Mouse (Mus musculus): ENCODE data around the gene Eprs. TPM values are rescaled to one million over a fixed set of nuclear protein-coding genes. Genes with fewer than 3 reads are reported as not detected.

The Eprs gene
- polyA plus RNA-seq, 1 experiment = 5.0 TPM

DNA sequence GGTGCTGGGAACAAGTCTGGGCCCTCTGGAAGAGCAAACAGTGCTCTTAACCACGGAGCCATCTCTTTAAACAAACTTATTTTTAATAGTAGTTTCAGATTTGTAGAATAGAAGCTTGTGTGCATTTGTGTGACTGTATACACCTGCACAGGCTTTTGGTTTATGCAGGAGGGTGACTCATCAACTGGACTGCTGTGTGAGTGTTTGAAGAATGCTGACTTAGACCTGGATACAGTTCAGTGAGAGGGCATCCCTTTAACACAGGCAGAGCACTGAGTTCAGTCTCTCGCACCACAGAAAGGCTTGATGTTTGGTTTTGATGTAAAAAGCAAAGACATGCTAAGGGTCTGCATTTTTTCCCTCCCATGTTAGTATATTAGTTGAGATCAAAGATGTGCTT lies 14.6 kb downstream of the Eprs start:
- no peaks in the 10 kb centered on the region for H3K4me1 ChIP-seq (ENCODE audit: control insufficient read depth, insufficient read depth, insufficient read length)
- TF ChIP-seq CTCF (IDR thresholded peaks at IDR 0.05; ENCODE audit: extremely low read depth, insufficient read depth, insufficient read length, insufficient replicate concordance) (no peak), POLR2A (IDR thresholded peaks at IDR 0.05; ENCODE audit: low read depth, low read length) (no peak)

GRCm38 (mm10) chr1:185401615-185402014 lies 38.8 kb downstream of the Eprs start:
- TF ChIP-seq CTCF (IDR thresholded peaks at IDR 0.05; ENCODE audit: extremely low read depth, insufficient read depth, insufficient read length, insufficient replicate concordance) (no peak), POLR2A (IDR thresholded peaks at IDR 0.05; ENCODE audit: low read depth, low read length) (no peak)
- no peak for DNase-seq (ENCODE audit: low read depth in 1 of 2, low spot score in 2 of 2)

More for the DNA sequence above, 14.6 kb downstream of the Eprs start:
- no peak for DNase-seq (ENCODE audit: low read depth in 1 of 2, low spot score in 2 of 2)
- H3K27me3 ChIP-seq (ENCODE audit: control insufficient read depth, insufficient read depth, low read length) = no peaks in the 10 kb centered on the region
- H3K36me3 ChIP-seq (ENCODE audit: control insufficient read depth, insufficient read depth, low read length) = peaks cover 41% of the 10 kb centered on the region
- no peak overlapping the region for H3K4me3 ChIP-seq (ENCODE audit: extremely low read depth, insufficient read depth, insufficient read length)
- no peak overlapping the region for H3K27ac ChIP-seq (ENCODE audit: insufficient read depth, low read length)
- 90% methylated on average over 2 of the region's 2 CpGs for WGBS

DNA sequence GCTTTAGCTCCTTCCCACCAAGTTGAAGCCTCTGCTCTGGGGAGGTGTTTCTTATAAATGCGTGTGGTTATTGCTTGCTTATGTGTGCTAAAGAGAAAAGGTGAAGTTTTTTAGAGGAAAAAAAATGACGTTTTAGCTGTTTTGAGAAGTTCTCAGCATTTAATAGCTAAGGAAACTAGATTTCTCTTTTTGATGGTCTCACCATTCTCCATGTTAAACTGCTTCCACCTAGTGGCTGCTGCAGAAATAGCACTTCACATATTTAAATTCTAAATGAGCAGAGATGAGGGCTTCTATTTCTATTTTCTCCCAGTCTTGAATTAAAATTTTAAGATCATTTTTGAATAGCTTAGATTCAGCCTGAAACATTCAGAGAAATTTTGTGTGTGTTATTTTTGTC lies 41.2 kb downstream of the Eprs start:
- H3K27me3 ChIP-seq (ENCODE audit: control insufficient read depth, insufficient read depth, low read length) = no peaks in the 10 kb centered on the region
- H3K4me3 ChIP-seq (ENCODE audit: extremely low read depth, insufficient read depth, insufficient read length) = no peak overlapping the region
- no peak for TF ChIP-seq POLR2A (IDR thresholded peaks at IDR 0.05; ENCODE audit: low read depth, low read length)
- TF ChIP-seq CTCF (IDR thresholded peaks at IDR 0.05; ENCODE audit: extremely low read depth, insufficient read depth, insufficient read length, insufficient replicate concordance) = no peak
- H3K27ac ChIP-seq (ENCODE audit: insufficient read depth, low read length) = no peak overlapping the region
- peak in 1 of 2 experiments; percentile 18 for DNase-seq (ENCODE audit: low read depth in 1 of 2, low spot score in 2 of 2)
- 30% methylated on average over 2 of the region's 2 CpGs for WGBS
- H3K4me1 ChIP-seq (ENCODE audit: control insufficient read depth, insufficient read depth, insufficient read length) = no peaks in the 10 kb centered on the region
- peaks cover 40% of the 10 kb centered on the region for H3K36me3 ChIP-seq (ENCODE audit: control insufficient read depth, insufficient read depth, low read length)

More at GRCm38 (mm10) chr1:185401615-185402014, 38.8 kb downstream of the Eprs start:
- Histone ChIP-seq H3K4me1 (ENCODE audit: control insufficient read depth, insufficient read depth, insufficient read length) (no peaks in the 10 kb centered on the region), H3K36me3 (ENCODE audit: control insufficient read depth, insufficient read depth, low read length) (peaks cover 34% of the 10 kb centered on the region), H3K27ac (ENCODE audit: insufficient read depth, low read length) (no peak overlapping the region), H3K4me3 (ENCODE audit: extremely low read depth, insufficient read depth, insufficient read length) (no peak overlapping the region), H3K27me3 (ENCODE audit: control insufficient read depth, insufficient read depth, low read length) (no peaks in the 10 kb centered on the region)
- 96% methylated on average over 5 of the region's 5 CpGs for WGBS

DNA sequence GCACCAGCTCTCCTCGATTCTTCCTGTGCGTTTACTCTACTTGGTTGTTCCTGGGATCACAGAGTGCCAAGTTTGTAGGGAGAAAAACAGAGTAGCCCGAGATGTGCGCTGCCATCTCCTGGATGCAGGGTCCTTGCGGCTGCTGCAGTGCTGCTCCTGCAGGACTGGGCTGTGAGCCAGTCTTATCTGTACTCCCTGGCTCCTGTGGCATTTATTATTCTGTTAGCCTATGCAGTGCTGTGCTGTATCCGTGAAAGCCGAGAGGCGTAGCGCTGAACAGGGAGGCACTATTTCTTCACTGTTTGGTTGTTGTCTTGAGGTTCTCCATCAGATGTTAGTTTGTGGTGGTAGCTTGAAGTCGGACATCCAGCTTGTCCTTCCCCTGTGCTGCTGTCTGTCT lies 43.1 kb downstream of the Eprs start:
- TF ChIP-seq POLR2A (IDR thresholded peaks at IDR 0.05; ENCODE audit: low read depth, low read length) = no peak
- TF ChIP-seq CTCF (IDR thresholded peaks at IDR 0.05; ENCODE audit: extremely low read depth, insufficient read depth, insufficient read length, insufficient replicate concordance) = no peak
- Histone ChIP-seq H3K36me3 (ENCODE audit: control insufficient read depth, insufficient read depth, low read length) (peaks cover 37% of the 10 kb centered on the region), H3K27ac (ENCODE audit: insufficient read depth, low read length) (no peak overlapping the region), H3K4me3 (ENCODE audit: extremely low read depth, insufficient read depth, insufficient read length) (no peak overlapping the region), H3K27me3 (ENCODE audit: control insufficient read depth, insufficient read depth, low read length) (no peaks in the 10 kb centered on the region), H3K4me1 (ENCODE audit: control insufficient read depth, insufficient read depth, insufficient read length) (no peaks in the 10 kb centered on the region)
- 95% methylated on average over 10 of the region's 10 CpGs for WGBS
- DNase-seq (ENCODE audit: low read depth in 1 of 2, low spot score in 2 of 2) = no peak

DNA sequence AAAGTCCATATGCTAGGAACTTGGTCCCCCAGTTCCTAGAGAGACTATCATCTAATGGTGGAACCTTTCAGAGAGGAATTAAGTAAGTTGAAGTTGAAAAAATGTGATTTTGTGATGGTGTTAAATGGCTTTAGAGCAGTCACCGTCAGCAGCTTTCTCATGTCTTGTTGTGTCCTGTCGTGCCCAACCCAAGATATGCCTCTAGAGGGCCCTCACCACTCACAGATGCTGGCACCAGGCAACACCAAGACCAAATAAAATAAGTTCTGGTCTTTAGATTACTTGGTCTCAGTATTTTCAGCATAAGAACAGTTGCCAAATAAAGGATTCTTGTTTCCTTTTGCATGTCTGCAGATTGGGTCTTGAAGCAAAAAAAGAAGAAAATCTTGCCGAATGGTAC lies 47.0 kb downstream of the Eprs start:
- Histone ChIP-seq H3K4me3 (ENCODE audit: extremely low read depth, insufficient read depth, insufficient read length) (no peak overlapping the region), H3K27me3 (ENCODE audit: control insufficient read depth, insufficient read depth, low read length) (no peaks in the 10 kb centered on the region), H3K4me1 (ENCODE audit: control insufficient read depth, insufficient read depth, insufficient read length) (no peaks in the 10 kb centered on the region), H3K36me3 (ENCODE audit: control insufficient read depth, insufficient read depth, low read length) (peaks cover 31% of the 10 kb centered on the region), H3K27ac (ENCODE audit: insufficient read depth, low read length) (no peak overlapping the region)
- no peak for DNase-seq (ENCODE audit: low read depth in 1 of 2, low spot score in 2 of 2)
- WGBS = 86% methylated on average over 3 of the region's 3 CpGs
- TF ChIP-seq CTCF (IDR thresholded peaks at IDR 0.05; ENCODE audit: extremely low read depth, insufficient read depth, insufficient read length, insufficient replicate concordance) (no peak), POLR2A (IDR thresholded peaks at IDR 0.05; ENCODE audit: low read depth, low read length) (no peak)

DNA sequence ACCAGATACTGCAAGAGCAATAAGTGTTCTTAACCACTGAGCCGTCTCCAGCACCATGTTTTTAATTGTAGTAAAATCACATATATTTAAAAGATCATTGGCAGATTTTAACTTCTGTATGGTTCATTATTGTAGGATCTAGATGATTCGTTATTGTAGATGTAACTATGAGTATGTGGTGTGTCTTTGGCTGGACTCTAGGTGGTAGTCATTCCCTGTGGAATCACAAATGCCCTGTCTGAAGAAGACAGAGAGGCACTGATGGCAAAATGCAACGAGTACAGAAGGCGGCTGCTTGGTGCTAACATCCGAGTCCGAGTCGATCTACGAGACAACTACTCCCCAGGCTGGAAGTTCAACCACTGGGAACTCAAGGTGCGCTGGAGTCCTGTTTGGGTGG lies 55.2 kb downstream of the Eprs start:
- DNase-seq (ENCODE audit: low read depth in 1 of 2, low spot score in 2 of 2) = no peak
- WGBS = 97% methylated on average over 9 of the region's 9 CpGs
- Histone ChIP-seq H3K4me1 (ENCODE audit: control insufficient read depth, insufficient read depth, insufficient read length) (no peaks in the 10 kb centered on the region), H3K27ac (ENCODE audit: insufficient read depth, low read length) (no peak overlapping the region), H3K36me3 (ENCODE audit: control insufficient read depth, insufficient read depth, low read length) (peaks cover 46% of the 10 kb centered on the region), H3K27me3 (ENCODE audit: control insufficient read depth, insufficient read depth, low read length) (no peaks in the 10 kb centered on the region), H3K4me3 (ENCODE audit: extremely low read depth, insufficient read depth, insufficient read length) (no peak overlapping the region)
- TF ChIP-seq POLR2A (IDR thresholded peaks at IDR 0.05; ENCODE audit: low read depth, low read length) (no peak), CTCF (IDR thresholded peaks at IDR 0.05; ENCODE audit: extremely low read depth, insufficient read depth, insufficient read length, insufficient replicate concordance) (no peak)

DNA sequence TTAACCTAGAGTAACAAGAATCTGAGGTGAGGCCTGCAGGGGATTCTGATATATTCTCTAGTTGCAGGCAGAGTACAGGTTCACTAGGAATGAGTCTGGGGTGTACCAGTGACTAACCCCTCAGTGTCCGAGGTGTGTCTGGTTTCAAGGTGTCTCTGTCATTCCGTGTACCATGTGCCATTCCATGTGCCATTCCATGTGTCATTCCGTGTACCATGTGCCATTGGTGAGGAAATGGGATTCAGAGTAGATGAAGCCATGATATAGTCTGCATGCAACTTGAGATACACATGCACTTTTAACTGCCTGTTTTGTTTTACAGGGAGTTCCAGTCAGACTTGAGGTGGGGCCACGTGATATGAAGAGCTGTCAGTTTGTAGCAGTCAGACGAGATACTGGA lies 57.0 kb downstream of the Eprs start:
- Histone ChIP-seq H3K27me3 (ENCODE audit: control insufficient read depth, insufficient read depth, low read length) (no peaks in the 10 kb centered on the region), H3K4me1 (ENCODE audit: control insufficient read depth, insufficient read depth, insufficient read length) (no peaks in the 10 kb centered on the region), H3K27ac (ENCODE audit: insufficient read depth, low read length) (no peak overlapping the region), H3K4me3 (ENCODE audit: extremely low read depth, insufficient read depth, insufficient read length) (no peak overlapping the region), H3K36me3 (ENCODE audit: control insufficient read depth, insufficient read depth, low read length) (peaks cover 45% of the 10 kb centered on the region)
- no peak for DNase-seq (ENCODE audit: low read depth in 1 of 2, low spot score in 2 of 2)
- no peak for TF ChIP-seq CTCF (IDR thresholded peaks at IDR 0.05; ENCODE audit: extremely low read depth, insufficient read depth, insufficient read length, insufficient replicate concordance)
- TF ChIP-seq POLR2A (IDR thresholded peaks at IDR 0.05; ENCODE audit: low read depth, low read length) = no peak
- WGBS = 87% methylated on average over 5 of the region's 5 CpGs

Data from spleen, adult 2 months (tissue).